Mouse (Mus musculus): ENCODE measurements around the gene Zbtb7b. TPM values are rescaled to one million over a fixed set of nuclear protein-coding genes. Genes with fewer than 3 reads are reported as not detected.
A peak's percentile ranks its signal among the peaks of the same experiment; 100 is the strongest.

Gene Zbtb7b
- total and polyA plus RNA-seq, 2 experiments from 2014 or later, result 0.75 to 4.9 TPM

DNA sequence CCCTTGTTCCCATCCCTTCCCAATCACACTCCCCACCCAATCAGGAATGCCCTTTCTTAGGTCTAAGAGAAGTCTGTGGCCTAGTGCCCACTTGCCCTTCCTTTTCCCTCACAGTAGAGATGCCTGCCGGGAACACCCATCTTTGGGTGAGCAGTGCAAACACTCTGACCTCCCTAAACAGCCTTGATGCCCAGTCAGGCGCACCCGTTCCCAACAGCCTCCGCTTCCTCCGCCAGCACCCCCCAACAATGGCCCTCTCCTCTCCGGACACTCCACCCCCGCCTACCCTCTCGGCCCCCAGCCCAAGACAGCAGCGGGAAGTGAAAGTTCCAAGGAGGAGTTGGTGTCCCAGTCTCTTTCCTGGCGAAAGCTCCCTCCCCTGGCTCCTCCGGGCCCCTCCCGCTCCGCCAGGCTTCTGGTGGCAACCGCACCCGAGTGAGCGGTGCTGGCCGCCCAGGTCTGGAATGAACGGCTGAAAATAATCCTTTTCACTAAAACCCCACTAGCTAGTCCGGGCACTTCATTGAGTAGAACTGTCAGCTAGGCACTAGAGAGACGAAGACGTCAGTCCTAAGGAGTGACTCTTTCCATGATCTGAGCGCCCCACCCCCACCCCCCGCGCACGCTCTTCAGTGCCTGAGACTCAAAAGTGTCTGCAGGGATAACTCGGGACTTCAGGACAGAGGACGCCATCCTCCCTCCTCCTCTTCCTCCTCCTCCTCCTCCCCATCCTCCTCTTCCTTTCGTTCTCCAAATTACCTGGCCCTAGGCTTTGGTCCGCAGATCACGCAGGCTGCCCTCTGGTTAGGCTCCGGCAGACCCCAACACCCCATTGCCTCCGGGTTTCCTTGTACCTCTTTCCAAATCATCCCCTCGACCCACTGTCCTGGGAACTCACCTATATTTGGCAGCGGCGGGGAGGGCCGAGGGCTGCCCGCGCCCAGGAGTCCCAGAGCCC is 45.4 kb downstream of the Zbtb7b start:
- no peaks in the 10 kb centered on the region for H3K9me3 ChIP-seq (ENCODE audit: low read length)
- H3K4me2 ChIP-seq (ENCODE audit: low read depth), result peak overlapping the region; percentile 75
- ATAC-seq, result peak; percentile 47
- peaks cover 7% of the 10 kb centered on the region; the same call in 1 of the 2 replicates for H3K36me3 ChIP-seq (ENCODE audit: insufficient read depth)
- H3K9ac ChIP-seq, result peak overlapping the region; percentile 60
- H3K4me1 ChIP-seq (ENCODE audit: insufficient read depth), result 0 out of 2 replicates have a peak, but pooled peaks cover 6% of the 10 kb centered on the region
- DNase-seq, result peak; percentile 45
- H3K4me3 ChIP-seq (ENCODE audit: low read depth, low read length), result peak overlapping the region; percentile 50
- no peak for TF ChIP-seq CTCF (IDR thresholded peaks at IDR 0.05; ENCODE audit: low read depth)
- H3K27ac ChIP-seq (ENCODE audit: low read depth, low read length), result peak overlapping the region; percentile 85
- no peaks in the 10 kb centered on the region for H3K27me3 ChIP-seq (ENCODE audit: insufficient read depth, low read length)
- WGBS, result 2% methylated on average over 38 of the region's 38 CpGs

DNA sequence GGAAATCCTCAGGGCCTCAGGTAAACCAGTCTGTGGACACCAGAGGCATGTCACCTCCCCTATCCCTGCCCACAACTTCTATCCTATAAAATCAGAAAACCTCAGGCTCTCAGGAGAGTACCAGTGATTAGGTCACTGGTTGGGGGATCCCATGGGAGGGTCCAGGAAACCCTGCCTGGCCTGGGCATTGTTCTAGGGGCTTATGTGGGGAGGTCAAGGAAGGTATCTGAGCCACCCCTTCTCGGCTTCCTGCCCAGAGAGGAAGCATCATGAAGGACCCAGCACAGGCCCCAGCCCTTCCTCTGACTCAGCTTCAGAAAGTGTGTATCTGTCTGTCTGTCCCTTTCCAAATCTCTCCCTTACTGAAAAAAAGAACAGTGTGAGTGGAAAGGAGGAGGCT is 46.7 kb downstream of the Zbtb7b start:
- no peaks in the 10 kb centered on the region for H3K27me3 ChIP-seq (ENCODE audit: insufficient read depth, low read length)
- DNase-seq (no peak), ATAC-seq (no peak)
- no peak overlapping the region for H3K4me2 ChIP-seq (ENCODE audit: low read depth)
- TF ChIP-seq CTCF (IDR thresholded peaks at IDR 0.05; ENCODE audit: low read depth), result no peak
- no peaks in the 10 kb centered on the region for H3K9me3 ChIP-seq (ENCODE audit: low read length)
- 0 out of 2 replicates have a peak, but pooled peaks cover 6% of the 10 kb centered on the region for H3K4me1 ChIP-seq (ENCODE audit: insufficient read depth)
- peaks cover 11% of the 10 kb centered on the region; the same call in 1 of the 2 replicates for H3K36me3 ChIP-seq (ENCODE audit: insufficient read depth)
- 68% methylated on average over 1 of the region's 1 CpGs for WGBS
- H3K27ac ChIP-seq (ENCODE audit: low read depth, low read length), result no peak overlapping the region
- no peak overlapping the region for H3K4me3 ChIP-seq (ENCODE audit: low read depth, low read length)
- H3K9ac ChIP-seq, result no peak overlapping the region

DNA sequence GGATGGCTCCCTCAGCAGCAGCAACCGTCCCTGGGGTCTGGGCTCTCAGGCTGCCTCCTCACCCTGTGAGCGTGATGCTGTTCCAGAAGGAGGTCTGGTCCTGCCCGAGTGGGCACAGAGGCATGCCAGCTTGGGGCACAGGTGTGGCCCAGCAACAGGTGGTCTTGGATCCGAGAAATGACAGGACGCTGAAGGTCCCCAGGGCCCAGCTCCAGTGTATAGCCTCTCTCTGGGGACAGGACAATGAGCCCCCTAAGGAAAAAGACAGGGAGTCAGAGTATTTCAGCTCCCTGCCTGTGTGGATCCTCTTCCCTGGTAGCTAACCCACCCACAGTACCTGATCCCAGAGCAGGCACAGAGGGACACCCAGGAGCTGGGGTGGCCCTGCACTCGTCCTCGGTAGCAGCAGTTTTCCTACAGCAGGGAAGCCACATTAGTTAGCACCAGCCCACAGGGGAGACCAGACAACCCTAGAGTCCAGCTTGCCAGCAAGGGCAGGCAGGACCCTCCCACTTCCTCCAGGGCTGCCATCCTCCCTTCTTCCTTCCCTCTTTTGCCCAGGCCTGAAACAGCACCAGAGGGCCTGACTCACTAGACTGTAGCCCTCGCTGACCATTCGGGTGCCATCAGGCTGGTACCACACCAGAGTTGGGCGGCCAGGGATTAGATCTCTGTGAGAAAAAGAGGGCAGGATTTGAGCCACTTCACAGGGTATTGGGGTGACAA is 47.6 kb downstream of the Zbtb7b start:
- Histone ChIP-seq H3K4me2 (ENCODE audit: low read depth) (no peak overlapping the region), H3K27me3 (ENCODE audit: insufficient read depth, low read length) (no peaks in the 10 kb centered on the region), H3K4me1 (ENCODE audit: insufficient read depth) (0 out of 2 replicates have a peak, but pooled peaks cover 6% of the 10 kb centered on the region), H3K27ac (ENCODE audit: low read depth, low read length) (no peak overlapping the region), H3K9ac (no peak overlapping the region), H3K9me3 (ENCODE audit: low read length) (no peaks in the 10 kb centered on the region), H3K4me3 (ENCODE audit: low read depth, low read length) (no peak overlapping the region), H3K36me3 (ENCODE audit: insufficient read depth) (peaks cover 11% of the 10 kb centered on the region; the same call in 1 of the 2 replicates)
- 87% methylated on average over 10 of the region's 10 CpGs for WGBS
- DNase-seq (no peak), ATAC-seq (no peak)
- TF ChIP-seq CTCF (IDR thresholded peaks at IDR 0.05; ENCODE audit: low read depth), result no peak

DNA sequence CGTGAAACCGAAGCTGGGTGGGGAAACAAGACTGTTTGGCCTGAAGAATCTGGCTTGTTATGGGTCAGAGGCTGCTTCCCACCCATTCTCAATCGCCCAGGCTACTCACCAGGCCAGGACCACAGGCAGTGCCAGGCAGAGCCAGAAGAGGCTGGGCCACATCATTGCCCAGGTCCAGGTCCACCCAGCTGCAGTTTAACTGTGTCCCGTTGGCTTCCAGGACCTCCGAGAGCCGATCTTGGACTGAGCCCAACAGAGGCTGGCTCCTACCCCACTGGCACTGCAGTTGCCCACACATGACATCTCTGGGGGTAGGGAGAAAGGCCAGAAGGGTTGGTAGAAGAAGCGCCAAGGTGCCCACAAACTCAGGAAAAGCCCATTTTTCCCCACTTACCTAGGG is 51.3 kb downstream of the Zbtb7b start:
- H3K27ac ChIP-seq (ENCODE audit: low read depth, low read length), result no peak overlapping the region
- ATAC-seq (no peak), DNase-seq (no peak)
- 72% methylated on average over 7 of the region's 7 CpGs for WGBS
- H3K27me3 ChIP-seq (ENCODE audit: insufficient read depth, low read length), result no peaks in the 10 kb centered on the region
- H3K36me3 ChIP-seq (ENCODE audit: insufficient read depth), result peaks cover 16% of the 10 kb centered on the region; the same call in 1 of the 2 replicates
- no peaks in the 10 kb centered on the region for H3K9me3 ChIP-seq (ENCODE audit: low read length)
- no peak overlapping the region for H3K4me3 ChIP-seq (ENCODE audit: low read depth, low read length)
- no peak overlapping the region for H3K4me2 ChIP-seq (ENCODE audit: low read depth)
- 0 out of 2 replicates have a peak, but pooled peaks cover under 1% of the 10 kb centered on the region for H3K4me1 ChIP-seq (ENCODE audit: insufficient read depth)
- no peak overlapping the region for H3K9ac ChIP-seq
- TF ChIP-seq CTCF (IDR thresholded peaks at IDR 0.05; ENCODE audit: low read depth), result no peak

DNA sequence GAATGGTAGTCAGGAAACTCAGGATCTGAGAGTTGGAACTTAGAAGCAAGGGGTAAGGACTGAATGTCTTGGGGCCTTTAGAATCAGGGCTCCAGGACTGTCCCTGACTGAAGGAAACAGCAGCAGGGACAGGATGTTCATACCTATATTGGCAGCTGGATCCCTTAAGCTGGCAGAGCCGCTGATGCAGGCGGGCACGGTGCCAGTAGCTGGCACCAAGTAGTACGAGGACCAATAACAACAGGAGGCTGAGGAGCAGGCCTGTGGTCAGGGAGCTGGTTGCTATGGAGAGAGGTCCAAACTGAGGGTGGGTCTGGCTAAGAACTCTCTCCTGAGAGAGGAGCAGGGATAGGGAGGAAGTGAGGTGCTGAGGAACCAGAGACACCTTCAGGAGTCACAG is 52.8 kb downstream of the Zbtb7b start:
- Histone ChIP-seq H3K9ac (no peak overlapping the region), H3K36me3 (ENCODE audit: insufficient read depth) (peaks cover 16% of the 10 kb centered on the region; the same call in 1 of the 2 replicates), H3K4me3 (ENCODE audit: low read depth, low read length) (no peak overlapping the region), H3K4me1 (ENCODE audit: insufficient read depth) (0 out of 2 replicates have a peak, but pooled peaks cover 3% of the 10 kb centered on the region), H3K27me3 (ENCODE audit: insufficient read depth, low read length) (no peaks in the 10 kb centered on the region), H3K27ac (ENCODE audit: low read depth, low read length) (no peak overlapping the region), H3K9me3 (ENCODE audit: low read length) (no peaks in the 10 kb centered on the region), H3K4me2 (ENCODE audit: low read depth) (no peak overlapping the region)
- no peak for TF ChIP-seq CTCF (IDR thresholded peaks at IDR 0.05; ENCODE audit: low read depth)
- no peak for ATAC-seq
- 47% methylated on average over 4 of the region's 4 CpGs for WGBS
- DNase-seq, result no peak

DNA sequence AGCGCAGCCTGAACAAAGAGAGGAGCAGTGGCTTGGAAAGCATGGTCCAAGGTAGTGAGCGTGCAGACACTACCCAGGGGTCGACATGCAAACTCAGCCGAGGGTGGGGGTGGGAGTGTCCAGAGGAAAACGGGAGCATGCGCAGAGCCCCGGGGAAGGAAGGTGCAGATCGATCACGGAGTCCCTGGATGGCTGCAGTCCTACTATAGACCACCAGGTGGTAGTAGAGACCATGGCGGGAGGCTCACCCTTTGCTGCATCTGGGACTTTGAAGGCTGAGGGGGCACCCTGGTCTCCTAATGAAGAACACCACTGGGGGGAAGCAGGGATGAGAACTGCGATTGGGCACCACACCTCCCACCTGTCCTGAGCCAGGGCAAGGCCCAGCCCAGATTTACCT is 54.1 kb downstream of the Zbtb7b start:
- Histone ChIP-seq H3K27ac (ENCODE audit: low read depth, low read length) (no peak overlapping the region), H3K4me2 (ENCODE audit: low read depth) (peak overlapping the region; percentile 62), H3K27me3 (ENCODE audit: insufficient read depth, low read length) (no peaks in the 10 kb centered on the region), H3K4me1 (ENCODE audit: insufficient read depth) (0 out of 2 replicates have a peak, but pooled peaks cover 10% of the 10 kb centered on the region), H3K9me3 (ENCODE audit: low read length) (no peaks in the 10 kb centered on the region), H3K36me3 (ENCODE audit: insufficient read depth) (peaks cover 14% of the 10 kb centered on the region; the same call in 1 of the 2 replicates), H3K9ac (peak overlapping the region; percentile 33), H3K4me3 (ENCODE audit: low read depth, low read length) (peak overlapping the region; percentile 25; the same call in 1 of the 2 replicates)
- peak; percentile 99 for TF ChIP-seq CTCF (IDR thresholded peaks at IDR 0.05; ENCODE audit: low read depth)
- peak; percentile 90 for DNase-seq
- 2% methylated on average over 11 of the region's 11 CpGs for WGBS
- ATAC-seq, result peak; percentile 57
